Mouse (Mus musculus) brain, embryonic 14.5 days (tissue): ENCODE results near the gene Kcnip1.

Experiments used
- CTCF ChIP-seq: fragments of 200-500 bp; IDR thresholded peaks from 2 replicates; pipeline ENCODE4 v1.5.1; 2012; ENCODE audit warnings: inconsistent platforms, mild to moderate bottlenecking, moderate library complexity, borderline replicate concordance; ENCODE audit not compliant: insufficient read depth, insufficient read length; ENCODE audit errors: extremely low read depth
- POLR2A ChIP-seq: fragments of 200-500 bp; IDR thresholded peaks from 2 replicates; pipeline ENCODE4 v1.6.1; 2012; ENCODE audit warnings: mild to moderate bottlenecking, inconsistent platforms, borderline replicate concordance; ENCODE audit not compliant: poor library complexity, insufficient read depth, insufficient read length, severe bottlenecking; ENCODE audit errors: extremely low read depth

DNA sequence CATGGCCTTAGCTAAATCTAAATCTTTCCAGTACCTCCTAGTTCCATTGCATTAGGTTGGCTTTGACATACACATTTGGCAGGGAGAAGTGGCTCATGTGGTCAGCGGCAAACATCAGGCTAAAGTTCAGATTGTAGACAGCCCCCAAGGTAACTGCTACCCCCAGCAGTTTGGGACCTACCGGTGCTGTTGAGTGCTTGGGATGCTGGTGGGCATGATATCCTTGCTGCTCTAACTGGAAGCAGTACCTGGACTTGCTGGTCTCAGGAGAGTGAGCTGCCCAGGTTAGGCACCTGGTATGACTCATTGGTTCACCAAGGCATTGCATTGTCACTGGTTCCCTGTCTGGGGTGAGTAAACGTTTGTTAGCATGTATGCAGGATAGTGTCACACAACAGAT, 402.2 kb downstream of the Kcnip1 start:
- TF ChIP-seq POLR2A (no peak), CTCF (no peak)
